Mouse (Mus musculus): ENCODE data around the gene Paqr4.

Gene Paqr4

GRCm38 (mm10) chr17:23748631-23749391 lies 8.1 kb upstream of the Paqr4 start:
- DNase-seq, result peak; percentile 71

- no peak for DNase-seq
These were observed 7.4 kb upstream of the Paqr4 start for GRCm38 (mm10) chr17:23748026-23748425.

- no peak for DNase-seq
These were observed 6.8 kb upstream of the Paqr4 start for GRCm38 (mm10) chr17:23747471-23747870.

- DNase-seq, result no peak
These were observed 6.1 kb upstream of the Paqr4 start for GRCm38 (mm10) chr17:23746767-23747166.

DNA sequence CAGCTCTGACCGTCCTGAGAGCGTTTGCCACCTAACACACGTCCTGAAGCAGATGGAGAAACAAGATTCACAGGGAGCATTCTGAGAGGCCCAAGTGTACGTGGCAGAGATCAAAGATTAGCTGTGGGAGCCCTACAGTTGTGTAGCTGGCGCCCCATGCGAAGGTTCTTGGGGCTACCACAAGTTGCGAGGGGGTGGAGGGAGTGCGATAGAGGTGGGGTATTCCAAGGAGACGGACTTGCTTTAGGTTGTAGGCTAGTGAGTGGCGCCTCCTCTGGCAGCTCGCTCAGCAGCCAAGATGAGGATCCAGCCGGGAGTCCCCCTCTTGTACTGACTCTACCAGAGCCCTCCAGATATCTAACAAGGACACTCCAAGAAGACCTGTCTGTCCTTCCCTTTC lies 5.6 kb upstream of the Paqr4 start:
- DNase-seq, result peak; percentile 60

GRCm38 (mm10) chr17:23745301-23746251 lies 4.9 kb upstream of the Paqr4 start, which contains the start of gene Kremen2:
Kremen2 (minus strand) TSS chr17:23745833.
- DNase-seq, result peak; percentile 60

DNA sequence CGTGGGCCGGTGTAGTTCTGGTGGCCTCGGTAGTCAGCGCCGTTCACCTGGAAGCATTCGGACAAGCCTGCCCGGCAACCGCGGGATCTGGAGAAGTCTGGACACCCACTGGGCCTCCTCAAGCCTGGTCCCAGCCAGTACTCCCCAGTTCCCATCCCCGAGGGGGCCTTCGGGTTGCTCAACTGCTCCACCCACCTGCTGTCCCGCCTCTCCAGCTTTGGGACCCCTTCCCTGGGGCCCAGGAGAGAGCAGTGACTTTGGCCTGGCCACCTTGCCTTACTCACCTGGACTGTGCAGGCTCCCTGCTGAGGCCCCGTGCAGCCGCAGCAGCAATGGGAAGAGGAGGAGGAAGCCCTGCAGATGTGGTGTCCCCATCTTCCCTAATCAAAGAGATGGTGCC lies 4.0 kb upstream of the Paqr4 start:
- DNase-seq, result no peak

DNA sequence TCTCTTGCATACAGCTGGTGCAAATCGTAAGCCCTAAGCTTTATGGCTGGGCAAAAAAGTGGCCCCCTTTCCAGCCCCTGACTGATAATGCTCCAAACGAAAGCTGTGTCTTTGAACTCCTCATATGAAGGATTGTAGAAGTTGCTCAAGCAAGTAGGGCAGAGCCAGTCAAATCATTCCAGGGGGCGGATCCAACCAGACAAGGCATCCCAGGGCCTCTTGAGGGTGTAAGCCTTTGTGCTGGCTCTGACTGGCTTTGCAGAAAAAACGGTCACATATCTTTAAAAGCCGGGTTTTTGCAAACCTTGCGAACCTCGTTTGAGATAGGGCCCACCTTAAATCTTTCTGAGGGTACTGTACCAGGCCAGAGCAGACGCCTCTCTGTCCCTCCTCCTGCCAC lies 3.4 kb upstream of the Paqr4 start:
- no peak for DNase-seq

DNA sequence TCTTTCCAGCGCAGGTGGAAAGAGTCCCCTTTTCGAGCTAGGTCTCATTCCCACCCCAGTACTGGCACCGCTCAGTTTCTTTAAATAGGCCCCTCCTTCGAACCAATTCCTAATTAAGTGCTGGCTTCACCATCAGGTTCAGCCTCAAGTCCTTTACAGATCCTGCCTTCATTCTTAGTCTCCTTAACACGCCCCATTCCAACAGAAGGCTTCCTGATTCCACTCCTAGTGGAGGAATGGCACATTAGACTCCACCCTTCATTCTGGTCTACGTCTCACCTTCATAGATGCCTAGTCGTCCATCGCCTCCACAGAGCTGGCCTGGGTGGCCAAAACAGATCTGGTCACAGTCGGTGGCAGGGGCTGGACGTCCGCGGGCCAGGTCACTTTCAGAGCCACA lies 2.3 kb upstream of the Paqr4 start:
- DNase-seq, result no peak

GRCm38 (mm10) chr17:23742210-23742793 lies 1.6 kb upstream of the Paqr4 start:
- DNase-seq, result peak; percentile 79

GRCm38 (mm10) chr17:23741359-23742209 lies 917 bp upstream of the Paqr4 start:
- peak; percentile 31 for DNase-seq

GRCm38 (mm10) chr17:23740136-23740584 lies 507 bp downstream of the Paqr4 start:
- peak; percentile 78 for DNase-seq

DNA sequence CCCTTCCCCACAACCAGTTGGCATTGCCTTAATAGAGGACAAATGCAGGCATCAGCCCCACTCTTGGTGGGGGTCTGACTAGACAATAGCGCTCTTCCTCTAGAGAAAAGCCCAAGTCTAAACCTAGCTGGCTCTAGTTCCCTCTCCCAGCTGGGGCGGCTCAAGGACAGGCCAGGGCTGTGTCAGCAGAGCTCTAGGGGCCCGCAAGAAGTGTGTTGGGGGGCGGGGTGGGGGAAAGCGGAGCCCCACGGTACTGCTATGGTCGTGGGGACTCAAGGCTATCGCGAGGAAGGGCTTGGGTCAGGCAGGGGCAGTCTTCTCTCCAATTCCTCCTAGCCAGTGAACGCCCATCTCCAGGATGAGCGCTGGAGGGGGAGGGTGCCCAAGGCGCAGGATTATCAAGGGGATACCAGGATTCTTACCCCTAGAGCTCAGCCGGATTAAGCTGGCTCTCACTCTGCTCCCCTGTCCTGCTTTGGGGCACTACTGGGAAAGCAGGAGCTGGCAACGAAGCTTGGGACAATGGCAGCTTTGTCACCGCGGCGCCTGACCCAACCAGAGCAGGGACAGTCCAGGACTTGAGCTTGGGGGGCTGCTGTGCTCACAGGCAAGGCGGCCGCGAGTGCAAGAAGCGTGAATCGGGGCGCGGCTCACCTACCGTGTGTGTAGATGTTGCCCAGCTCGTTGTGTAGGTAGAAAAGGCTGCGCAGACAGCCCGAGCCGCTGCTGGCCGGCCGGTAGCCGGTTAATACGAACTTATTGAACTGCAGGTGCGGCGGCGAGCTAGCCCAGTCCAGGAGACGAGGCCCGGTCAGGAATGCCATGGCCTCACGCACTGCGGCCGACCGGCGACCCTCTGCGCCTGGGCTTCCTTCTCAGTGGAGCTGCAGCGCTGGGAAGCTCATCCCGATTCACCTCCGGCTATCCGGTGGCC lies 1.2 kb downstream of the Paqr4 start:
- DNase-seq, result peak; percentile 49

DNA sequence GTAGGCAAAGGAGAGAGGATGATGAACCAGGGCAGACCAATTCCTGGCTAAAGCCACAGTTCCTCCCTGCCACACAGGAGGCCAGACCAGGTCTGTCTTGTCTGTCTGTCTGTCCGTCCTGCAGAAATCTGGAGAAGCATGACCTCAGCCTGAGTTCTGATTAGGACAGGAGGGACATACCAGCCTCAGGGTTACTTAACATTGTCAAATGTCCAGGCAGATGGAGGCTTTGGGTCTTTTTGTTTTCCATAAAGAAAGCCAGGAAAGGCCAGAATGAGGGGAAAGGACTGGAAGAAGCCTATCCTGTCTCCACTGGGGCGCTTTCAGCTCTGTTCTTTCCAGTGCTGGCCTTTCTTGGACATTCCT lies 1.8 kb downstream of the Paqr4 start:
- no peak for DNase-seq

DNA sequence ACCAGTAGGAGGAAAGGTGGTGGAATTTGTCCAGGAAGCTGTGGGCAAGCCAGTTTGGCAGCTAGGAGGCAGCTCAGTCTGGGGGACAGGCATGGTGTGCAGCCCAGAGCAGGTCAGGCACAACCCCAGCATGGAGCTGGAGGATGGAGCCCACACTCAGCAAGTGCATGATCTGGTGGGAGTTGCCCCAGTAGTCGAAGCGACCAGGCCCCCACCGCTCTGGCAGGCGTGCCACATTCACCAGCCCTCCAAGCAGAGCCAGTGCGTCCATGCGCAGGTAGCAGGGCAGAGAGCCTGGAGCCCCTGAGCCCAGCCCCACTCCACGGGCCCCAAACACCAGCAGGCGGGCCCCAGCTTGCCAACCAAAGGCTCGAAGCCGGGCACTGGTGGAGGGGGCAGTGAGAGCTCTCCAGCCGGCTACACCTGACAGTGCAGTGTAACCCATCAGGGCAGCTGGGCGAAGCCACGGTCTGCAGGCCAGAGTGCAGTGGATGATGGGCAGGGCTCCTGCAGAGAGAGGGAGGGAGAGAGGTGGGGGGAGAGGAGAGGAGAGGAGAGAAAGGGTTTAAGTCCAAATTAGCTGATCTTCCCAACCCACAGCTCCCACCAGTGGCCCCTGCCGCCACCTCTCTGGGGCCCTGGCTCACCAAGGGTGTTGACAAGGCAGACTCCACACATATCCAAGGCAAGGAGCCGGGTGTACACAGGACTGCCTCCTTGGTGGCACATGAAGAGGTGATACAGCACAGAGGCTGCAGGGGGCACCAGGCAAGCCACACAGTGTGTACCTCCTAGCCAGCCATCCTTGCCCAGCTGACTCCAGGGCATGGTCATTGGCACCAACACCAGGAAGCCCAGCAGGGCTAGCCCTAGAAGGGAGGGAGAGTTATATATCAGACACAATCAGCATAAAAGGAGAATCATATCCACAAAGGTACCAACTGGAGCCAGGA lies 2.9 kb downstream of the Paqr4 start:
- DNase-seq, result peak; percentile 47

GRCm38 (mm10) chr17:23734341-23734740 lies 6.3 kb downstream of the Paqr4 start:
- DNase-seq, result no peak

GRCm38 (mm10) chr17:23730441-23730840 lies 10.2 kb downstream of the Paqr4 start:
- no peak for DNase-seq

GRCm38 (mm10) chr17:23726758-23727142 lies 13.9 kb downstream of the Paqr4 start:
- no peak for DNase-seq

DNA sequence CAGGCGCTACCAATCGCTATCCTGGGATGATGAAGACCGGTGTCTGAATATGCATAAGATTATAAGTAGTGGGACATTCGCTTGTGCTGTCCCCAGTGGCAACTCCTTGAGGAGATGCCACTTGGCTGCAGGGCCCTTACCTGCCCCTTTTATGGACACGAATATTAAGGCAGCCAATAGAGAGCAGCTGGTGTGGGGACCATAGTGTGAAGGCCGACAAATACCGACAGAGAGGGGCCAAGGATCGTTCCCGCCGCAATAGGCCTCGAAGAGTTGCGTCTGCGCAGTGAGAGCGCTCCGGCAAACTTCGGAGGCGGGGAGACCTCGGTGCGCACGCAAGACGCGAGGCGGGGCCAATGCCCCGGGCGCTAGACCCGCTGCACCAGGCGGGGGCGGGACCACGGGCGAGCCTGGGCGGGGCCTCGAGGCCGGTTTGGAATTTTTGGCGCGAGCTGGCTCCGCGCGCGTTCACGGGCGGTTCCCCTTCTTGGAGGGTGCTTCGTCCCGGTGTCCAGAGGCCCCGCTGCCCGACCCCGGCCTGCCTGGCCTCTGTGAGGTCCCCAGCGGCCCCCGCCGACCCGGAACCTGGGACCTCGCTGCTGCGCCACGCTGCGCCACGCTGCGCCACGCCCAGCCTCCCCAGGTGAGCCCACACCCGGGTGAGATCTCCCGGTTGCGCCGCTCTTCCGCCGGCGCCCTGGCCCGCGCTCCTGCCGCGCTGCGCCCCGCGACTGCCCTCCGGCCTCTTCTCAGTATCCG lies 14.5 kb downstream of the Paqr4 start, which contains the start of gene Pkmyt1:
Pkmyt1 (plus strand) TSS at position 338 of the 759 bp plus-strand sequence.
- DNase-seq, result peak; percentile 98
